Comparison of ENCODE assay signal across 8 mouse cellular contexts in the genomic region with DNA sequence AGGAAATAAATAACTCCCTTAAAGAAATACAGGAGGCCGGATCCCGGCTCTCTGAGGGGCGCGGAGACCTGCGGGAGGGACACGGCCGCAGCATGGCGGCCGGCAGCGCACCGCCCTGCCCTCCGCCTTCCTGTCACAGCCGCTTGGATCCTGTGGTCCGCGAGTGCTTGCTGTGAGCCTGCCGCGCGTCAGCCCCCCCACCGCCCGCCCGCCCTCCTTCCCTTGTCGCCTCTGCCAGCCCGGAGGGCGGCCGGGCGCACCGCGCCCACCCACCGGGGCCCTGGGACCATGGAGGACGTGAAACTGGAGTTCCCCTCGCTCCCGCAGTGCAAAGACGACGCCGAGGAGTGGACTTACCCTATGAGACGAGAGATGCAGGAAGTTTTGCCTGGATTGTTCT. TPM values are rescaled to one million over a fixed set of nuclear protein-coding genes. Genes with fewer than 3 reads are reported as not detected.
A peak's percentile ranks its signal among the peaks of the same experiment; 100 is the strongest.
DNase-seq lines count a peak whose midpoint lies in the region; ATAC-seq and TF ChIP-seq lines count a peak whose summit lies in the region.
"Not testable (repeated sequence)": the region's sequence is repeated elsewhere in the genome, so short reads cannot be mapped to it uniquely, and the experiment has no call there.

A gene (plus strand): TSS at position 35 of the 400 bp plus-strand sequence.

- H3K4me1 ChIP-seq in forebrain, embryonic 12.5 days; heart, embryonic 15.5 days (replicated peaks); intestine, postnatal 0 days (replicated peaks; ENCODE audit: control insufficient read depth, insufficient read depth, low read length); liver, embryonic 11.5 days (replicated peaks; ENCODE audit: control insufficient read depth, insufficient read depth, low read length); midbrain, embryonic 11.5 days (ENCODE audit: control insufficient read depth, insufficient read depth, low read length): not testable (repeated sequence)

- H3K36me3 ChIP-seq in forebrain, embryonic 12.5 days (replicated peaks); heart, embryonic 15.5 days; intestine, postnatal 0 days (ENCODE audit: control insufficient read depth, insufficient read depth); liver, embryonic 11.5 days (ENCODE audit: control insufficient read depth, insufficient read depth, low read length); midbrain, embryonic 11.5 days (ENCODE audit: control insufficient read depth, insufficient read depth, low read length): not testable (repeated sequence)

- H3K27ac ChIP-seq in forebrain, embryonic 12.5 days; heart, embryonic 15.5 days; intestine, postnatal 0 days (ENCODE audit: low read depth, low read length); liver, embryonic 11.5 days (ENCODE audit: low read depth, low read length); midbrain, embryonic 11.5 days (ENCODE audit: low read depth, low read length): not testable (repeated sequence)

- not testable (repeated sequence) for H3K9me3 ChIP-seq in forebrain, embryonic 12.5 days; heart, embryonic 15.5 days (replicated peaks); intestine, postnatal 0 days (ENCODE audit: control insufficient read depth); liver, embryonic 11.5 days (ENCODE audit: control insufficient read depth, low read length); midbrain, embryonic 11.5 days (ENCODE audit: control insufficient read depth, low read length)

- DNase-seq in cerebellum, postnatal 14 days: peak; percentile 2 to 14
- not testable (repeated sequence) for DNase-seq in liver, embryonic 11.5 days (ENCODE audit: low spot score); midbrain, embryonic 11.5 days (ENCODE audit: low spot score, missing footprints)
- DNase-seq in right cerebral cortex, postnatal 4 days: peak; percentile 5

- not testable (repeated sequence) for TF ChIP-seq CTCF in intestine, postnatal 0 days (IDR thresholded peaks at IDR 0.05; ENCODE audit: low read depth)

- H3K9ac ChIP-seq in forebrain, embryonic 12.5 days; heart, embryonic 15.5 days; intestine, postnatal 0 days (ENCODE audit: low read depth, low read length); liver, embryonic 11.5 days (ENCODE audit: low read depth, low read length); midbrain, embryonic 11.5 days (ENCODE audit: low read length): not testable (repeated sequence)

- H3K27me3 ChIP-seq in forebrain, embryonic 12.5 days; heart, embryonic 15.5 days; intestine, postnatal 0 days (replicated peaks; ENCODE audit: control insufficient read depth, insufficient read depth, low read length); liver, embryonic 11.5 days (replicated peaks; ENCODE audit: control insufficient read depth, insufficient read depth, low read length); midbrain, embryonic 11.5 days (ENCODE audit: control insufficient read depth, insufficient read depth, low read length): not testable (repeated sequence)

- ATAC-seq in CD4-positive, CD25-positive, alpha-beta regulatory T cell, adult 4 months: peak; percentile 49
- ATAC-seq in forebrain, embryonic 12.5 days (ENCODE audit: low FRiP score): peak; percentile 90
- ATAC-seq in heart, embryonic 15.5 days (replicated peaks; ENCODE audit: insufficient number of reproducible peaks, insufficient read depth, low FRiP score, low read depth): peak; percentile 62
- 0 out of 2 replicates have a peak, but pooled peaks have one; percentile 25 for ATAC-seq in intestine, postnatal 0 days
- peak; percentile 49 for ATAC-seq in liver, embryonic 11.5 days (replicated peaks; ENCODE audit: low FRiP score)
- peak; percentile 94 for ATAC-seq in midbrain, embryonic 11.5 days (ENCODE audit: low FRiP score)

- H3K4me3 ChIP-seq in forebrain, embryonic 12.5 days (replicated peaks): peak within 1 kb of the TSS; percentile 35
- peak within 1 kb of the TSS; percentile 39 for H3K4me3 ChIP-seq in heart, embryonic 15.5 days
- H3K4me3 ChIP-seq in intestine, postnatal 0 days (ENCODE audit: low read depth, low read length): peak within 1 kb of the TSS; percentile 16
- H3K4me3 ChIP-seq in liver, embryonic 11.5 days (ENCODE audit: low read depth, low read length): not testable (repeated sequence)
- peak within 1 kb of the TSS; percentile 16 for H3K4me3 ChIP-seq in midbrain, embryonic 11.5 days (ENCODE audit: low read depth, low read length)

- WGBS in forebrain, embryonic 12.5 days: 17% methylated on average over 22 of the region's 36 CpGs
- WGBS in heart, embryonic 15.5 days: 6% methylated on average over 25 of the region's 36 CpGs
- WGBS in intestine, postnatal 0 days: 20% methylated on average over 28 of the region's 36 CpGs
- WGBS in liver, embryonic 11.5 days: 21% methylated on average over 16 of the region's 36 CpGs
- WGBS in midbrain, embryonic 11.5 days: 26% methylated on average over 13 of the region's 36 CpGs

- peak within 1 kb of the TSS; percentile 45 for H3K4me2 ChIP-seq in forebrain, embryonic 12.5 days
- peak within 1 kb of the TSS; percentile 51 for H3K4me2 ChIP-seq in heart, embryonic 15.5 days
- peak within 1 kb of the TSS; percentile 49 for H3K4me2 ChIP-seq in intestine, postnatal 0 days (replicated peaks; ENCODE audit: low read depth)
- H3K4me2 ChIP-seq in liver, embryonic 11.5 days: peak within 1 kb of the TSS; percentile 37
- H3K4me2 ChIP-seq in midbrain, embryonic 11.5 days: peak within 1 kb of the TSS; percentile 24; the same call in 1 of the 2 replicates

RNA-seq across cellular contexts. Expression of the gene that starts here (rescaled TPM):
- 1 to 10 TPM; 1.1 to 1.8 TPM for polyA plus RNA-seq in CD4-positive, CD25-positive, alpha-beta regulatory T cell, adult 4 months (2017; shearing (Covaris generic))
- polyA plus RNA-seq in forebrain, embryonic 12.5 days (2016; fragmentation: Nextera tagmentation; extraction: Ambion mirVana): 2.5 and 4.2 TPM in 2 replicates
- 2.8 and 3.5 TPM in 2 replicates for polyA plus RNA-seq in heart, embryonic 15.5 days (2015; fragmentation: Nextera tagmentation; extraction: Ambion mirVana)
- polyA plus RNA-seq in intestine, postnatal 0 days (2015; fragmentation: Nextera tagmentation; extraction: Ambion mirVana): 1.7 and 2.2 TPM in 2 replicates
- polyA plus RNA-seq in liver, embryonic 11.5 days (2014; fragmentation: Nextera tagmentation; extraction: Ambion mirVana): 2.4 and 3.4 TPM in 2 replicates
- polyA plus RNA-seq in midbrain, embryonic 11.5 days (2014; fragmentation: Nextera tagmentation; extraction: Ambion mirVana): 4.8 and 5.4 TPM in 2 replicates

Comparison
In these comparisons a context has a peak if more than half of its experiments do, and no peak if none do; other contexts are left out.
1. ATAC-seq: peak in every context shown above with its lines; median percentile 94 in midbrain, embryonic 11.5 days; 90 in forebrain, embryonic 12.5 days; 62 in heart, embryonic 15.5 days; 49 in CD4-positive, CD25-positive, alpha-beta regulatory T cell, adult 4 months; 49 in liver, embryonic 11.5 days; 25 in intestine, postnatal 0 days.